Mouse (Mus musculus): ENCODE measurements around the gene 2210016L21Rik. TPM values are rescaled to one million over a fixed set of nuclear protein-coding genes. Genes with fewer than 3 reads are reported as not detected.
"Not testable (repeated sequence)": the region's sequence is repeated elsewhere in the genome, so short reads cannot be mapped to it uniquely, and the experiment has no call there.

Gene 2210016L21Rik
- total RNA-seq (2021) = 10 to 100 TPM; 24.7 to 26.6 TPM
- long read RNA-seq, experiment 1, transcript 2210016L21Rik-201 (6 exons, 2,607 nt) = major isoform, 34 of 36 reads
- long read RNA-seq, experiment 1, partial matches to known transcripts = 1 of 36 reads
- long read RNA-seq, experiment 1, other reads (novel, unspliced or antisense) = 0 of 36 reads
- long read RNA-seq, experiment 2, transcript 2210016L21Rik-201 (6 exons, 2,607 nt) = major isoform, 29 of 32 reads
- long read RNA-seq, experiment 2, partial matches to known transcripts = 1 of 32 reads
- long read RNA-seq, experiment 2, other reads (novel, unspliced or antisense) = 2 of 32 reads

GRCm38 (mm10) chr5:114942074-114942765 lies at the start of gene 2210016L21Rik:
TSS of gene 2210016L21Rik (plus strand) at chr5:114942158.
- Histone ChIP-seq H3K27ac (peak within 1 kb of the TSS; percentile 91), H3K4me3 (peak within 1 kb of the TSS; percentile 80)
- TF ChIP-seq CTCF (IDR thresholded peaks at IDR 0.05) = peak; percentile 12; the same call in 1 of the 2 replicates
- DNase-seq = peak; percentile 87
- intact Hi-C loops (cut with DNase I) = no loop called here

DNA sequence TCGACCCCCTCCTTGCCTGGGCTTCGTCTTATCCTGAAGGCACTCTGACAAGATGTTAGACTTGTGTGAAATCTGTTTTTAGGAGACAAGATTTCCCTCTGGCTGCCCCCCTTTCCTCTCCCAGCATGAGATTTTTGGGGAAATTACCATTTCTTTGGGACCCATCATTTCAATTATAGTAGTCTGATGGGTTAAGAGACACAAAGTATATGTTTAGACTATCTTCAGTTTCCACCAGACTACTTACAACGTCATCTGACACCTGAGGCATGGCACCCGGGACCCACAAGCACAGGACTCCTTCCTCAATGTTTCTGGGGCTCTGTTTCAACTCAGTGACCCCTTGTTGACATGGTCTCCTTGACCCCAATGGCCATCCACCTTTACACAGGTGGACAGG lies 46.4 kb upstream of the 2210016L21Rik start:
- Histone ChIP-seq H3K4me3 (no peak overlapping the region), H3K27ac (no peak overlapping the region)
- intact Hi-C loops (cut with DNase I) = no loop called here
- no peak for TF ChIP-seq CTCF (IDR thresholded peaks at IDR 0.05)
- no peak for DNase-seq

DNA sequence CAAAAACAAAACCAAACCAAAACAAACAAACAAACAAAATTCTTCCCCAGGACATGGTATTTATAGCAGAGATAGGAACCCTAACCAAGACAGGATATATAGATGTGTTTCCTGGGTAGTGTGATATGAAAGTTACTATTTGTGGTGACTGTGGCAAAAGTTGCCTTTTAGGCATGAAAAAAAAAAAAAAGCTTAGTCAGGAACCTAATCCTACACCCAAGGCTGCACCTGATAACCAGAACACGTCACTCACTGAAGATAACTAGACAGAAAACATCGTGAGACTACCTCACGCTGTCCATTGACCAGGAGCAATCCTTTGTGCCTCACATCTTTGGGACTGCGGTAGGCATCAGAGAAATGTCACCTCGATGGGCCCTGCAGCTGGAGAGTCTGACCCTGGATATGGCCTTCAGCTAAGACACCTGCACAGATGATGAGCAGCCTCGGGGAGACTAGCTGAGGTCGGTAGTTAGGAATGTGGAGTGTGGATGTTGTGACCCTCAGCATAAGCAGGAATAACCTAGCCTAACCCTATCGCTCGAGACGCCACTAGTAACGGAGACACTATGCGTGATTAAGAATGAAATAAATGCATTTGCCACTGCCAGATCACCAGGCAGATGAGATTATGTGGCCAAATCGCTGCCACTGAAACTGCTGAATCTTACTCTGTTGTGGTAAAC lies 45.1 kb upstream of the 2210016L21Rik start, which contains the start of gene Oasl2:
Oasl2 (plus strand) TSS at position 249 of the 686 bp plus-strand sequence.
- Histone ChIP-seq H3K27ac (peak within 1 kb of the TSS; percentile 77), H3K4me3 (peak within 1 kb of the TSS; percentile 75)
- intact Hi-C loops (cut with DNase I) = no loop called here
- no peak for DNase-seq
- TF ChIP-seq CTCF (IDR thresholded peaks at IDR 0.05) = no peak

DNA sequence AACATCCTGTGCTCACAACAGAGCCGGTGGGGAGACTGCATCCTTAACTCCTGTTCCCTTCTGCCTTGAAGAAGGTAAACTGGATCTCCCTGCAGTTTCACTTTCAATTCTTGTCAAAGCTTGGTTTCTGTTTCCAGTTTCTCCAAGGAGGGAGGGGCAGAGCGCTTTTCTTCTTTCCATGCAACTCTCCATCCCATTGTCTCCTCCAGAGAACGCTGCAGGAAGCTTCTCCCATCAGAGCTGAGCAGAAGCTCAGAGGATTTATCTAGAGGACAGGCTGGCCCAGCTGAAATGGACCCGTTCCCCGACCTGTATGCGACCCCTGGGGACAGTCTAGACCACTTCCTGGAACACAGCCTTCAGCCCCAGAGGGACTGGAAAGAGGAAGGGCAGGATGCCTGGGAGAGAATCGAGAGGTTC lies 44.6 kb upstream of the 2210016L21Rik start:
- intact Hi-C loops (cut with DNase I) = no loop called here
- peak; percentile 24 for DNase-seq
- TF ChIP-seq CTCF (IDR thresholded peaks at IDR 0.05) = no peak
- peak overlapping the region; percentile 77 for H3K27ac ChIP-seq
- peak overlapping the region; percentile 75 for H3K4me3 ChIP-seq

DNA sequence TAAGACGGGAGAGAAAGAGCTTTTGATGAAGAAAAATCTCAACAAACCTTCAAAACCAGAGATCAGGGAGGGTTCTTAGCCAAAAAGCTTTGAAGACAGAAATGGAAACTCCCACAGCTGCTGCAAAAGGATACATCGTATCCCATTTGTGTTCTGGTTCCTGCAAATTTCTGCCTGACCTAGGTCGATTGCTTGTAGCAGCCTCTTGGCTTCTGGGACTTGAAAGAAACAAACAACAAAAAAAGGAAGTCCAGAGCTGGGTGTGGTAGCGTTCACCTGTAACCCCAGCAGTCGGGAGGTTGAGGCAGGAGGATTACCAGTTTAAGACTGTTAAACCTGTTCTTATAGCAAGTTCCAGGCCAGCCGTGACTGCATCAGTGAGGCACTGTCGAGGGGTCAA lies 43.1 kb upstream of the 2210016L21Rik start:
- intact Hi-C loops (cut with DNase I) = no loop called here
- Histone ChIP-seq H3K27ac (no peak overlapping the region), H3K4me3 (peak overlapping the region; percentile 13; the same call in 1 of the 2 replicates)
- no peak for TF ChIP-seq CTCF (IDR thresholded peaks at IDR 0.05)
- no peak for DNase-seq

DNA sequence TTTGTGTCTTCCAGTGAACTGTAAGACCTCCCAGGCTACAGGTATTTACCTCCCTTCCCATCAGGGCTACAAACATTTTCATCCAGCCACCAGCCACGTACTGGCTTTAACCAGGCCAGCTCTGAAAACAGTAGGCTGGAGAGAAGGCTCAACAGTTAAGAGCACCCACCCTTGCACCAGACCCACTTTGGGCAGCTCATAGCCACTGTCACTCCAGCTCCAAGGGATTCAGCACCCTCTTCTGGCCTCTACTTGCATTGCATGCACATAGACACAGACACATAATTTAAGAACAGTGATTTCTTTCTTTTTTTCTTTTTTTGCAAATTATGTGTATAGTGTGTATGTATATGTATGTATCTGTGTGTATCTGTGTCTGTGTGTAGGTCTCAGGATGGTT lies 39.5 kb upstream of the 2210016L21Rik start:
- Histone ChIP-seq H3K27ac (no peak overlapping the region), H3K4me3 (no peak overlapping the region)
- peak; percentile 66 for TF ChIP-seq CTCF (IDR thresholded peaks at IDR 0.05)
- intact Hi-C loops (cut with DNase I) = no loop called here
- no peak for DNase-seq

- intact Hi-C loops (cut with DNase I) = no loop called here
- TF ChIP-seq CTCF (IDR thresholded peaks at IDR 0.05) = no peak
- H3K4me3 ChIP-seq = no peak overlapping the region
- no peak overlapping the region for H3K27ac ChIP-seq
- DNase-seq = no peak
Measured at GRCm38 (mm10) chr5:114908598-114909305, 33.2 kb upstream of the 2210016L21Rik start.

GRCm38 (mm10) chr5:114913686-114914085 lies 28.3 kb upstream of the 2210016L21Rik start:
- DNase-seq = no peak
- no peak for TF ChIP-seq CTCF (IDR thresholded peaks at IDR 0.05)
- Histone ChIP-seq H3K4me3 (no peak overlapping the region), H3K27ac (no peak overlapping the region)
- intact Hi-C loops (cut with DNase I) = no loop called here

DNA sequence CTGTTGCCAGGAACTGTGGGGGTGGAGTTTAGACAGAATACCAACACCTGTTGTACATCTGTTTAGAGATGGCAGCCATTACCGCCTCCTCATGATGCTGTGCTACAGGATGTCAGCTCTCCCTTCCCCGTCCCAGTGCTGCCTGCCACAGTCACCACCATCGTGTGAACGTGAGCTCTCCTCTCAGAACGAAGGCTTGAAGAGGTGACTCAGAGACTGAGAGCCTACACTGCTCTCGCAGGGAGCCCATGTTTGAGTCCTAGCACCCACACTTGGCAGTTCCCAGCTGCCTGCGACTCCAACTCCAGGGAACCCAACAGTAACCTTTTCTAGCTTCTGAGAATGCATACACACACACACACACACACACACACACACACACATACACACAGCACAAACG lies 27.1 kb upstream of the 2210016L21Rik start:
- no peak for DNase-seq
- no peak for TF ChIP-seq CTCF (IDR thresholded peaks at IDR 0.05)
- intact Hi-C loops (cut with DNase I) = no loop called here
- Histone ChIP-seq H3K27ac (no peak overlapping the region), H3K4me3 (no peak overlapping the region)

GRCm38 (mm10) chr5:114915854-114916253 lies 26.1 kb upstream of the 2210016L21Rik start:
- no peak for TF ChIP-seq CTCF (IDR thresholded peaks at IDR 0.05)
- Histone ChIP-seq H3K4me3 (no peak overlapping the region), H3K27ac (no peak overlapping the region)
- intact Hi-C loops (cut with DNase I) = no loop called here
- no peak for DNase-seq

GRCm38 (mm10) chr5:114916777-114917176 lies 25.2 kb upstream of the 2210016L21Rik start:
- no peak for TF ChIP-seq CTCF (IDR thresholded peaks at IDR 0.05)
- intact Hi-C loops (cut with DNase I) = no loop called here
- H3K27ac ChIP-seq = no peak overlapping the region
- no peak overlapping the region for H3K4me3 ChIP-seq
- DNase-seq = no peak

- H3K27ac ChIP-seq; DNase-seq; intact Hi-C loops (cut with DNase I); H3K4me3 ChIP-seq: not testable (repeated sequence)
Measured at GRCm38 (mm10) chr5:114917357-114917756, 24.6 kb upstream of the 2210016L21Rik start.
